Mouse (Mus musculus): ENCODE data around the gene Phldb2. TPM values are rescaled to one million over a fixed set of nuclear protein-coding genes. Genes with fewer than 3 reads are reported as not detected.
A peak's percentile ranks its signal among the peaks of the same experiment; 100 is the strongest.

Phldb2 gene
- total and polyA plus RNA-seq, 2 experiments from 2014 or later, result 4.2 to 25.2 TPM

DNA sequence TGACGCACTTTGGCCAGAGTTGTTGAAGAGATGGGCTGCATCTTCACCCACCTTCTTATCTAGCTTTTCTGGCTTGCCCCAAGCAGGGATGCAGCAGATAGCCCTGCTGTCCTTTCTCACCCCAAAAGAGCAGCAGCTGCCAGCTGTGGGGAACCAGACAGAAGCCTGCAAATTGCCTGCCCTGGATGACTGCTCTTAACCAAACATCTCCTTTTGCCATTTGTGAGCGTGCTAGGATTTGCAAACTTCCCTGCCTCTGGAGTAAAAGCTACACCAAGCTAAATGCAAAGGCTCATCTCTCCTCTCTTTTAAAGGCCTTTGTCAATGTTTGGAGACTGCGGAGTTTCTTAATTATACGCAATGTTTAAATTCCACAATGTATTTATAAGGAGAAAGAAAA is 111.0 kb downstream of the Phldb2 start:
- ATAC-seq (no peak), DNase-seq (no peak)
- Histone ChIP-seq H3K27me3 (ENCODE audit: insufficient read depth, low read length) (no peaks in the 10 kb centered on the region), H3K36me3 (ENCODE audit: insufficient read depth) (no peaks in the 10 kb centered on the region), H3K4me1 (ENCODE audit: insufficient read depth) (no peaks in the 10 kb centered on the region), H3K9me3 (ENCODE audit: low read length) (no peaks in the 10 kb centered on the region), H3K9ac (no peak overlapping the region), H3K27ac (ENCODE audit: low read depth, low read length) (no peak overlapping the region), H3K4me3 (ENCODE audit: low read depth, low read length) (no peak overlapping the region), H3K4me2 (ENCODE audit: low read depth) (no peak overlapping the region)
- WGBS, result 70% methylated on average over 4 of the region's 4 CpGs
- no peak for TF ChIP-seq CTCF (IDR thresholded peaks at IDR 0.05; ENCODE audit: low read depth)

DNA sequence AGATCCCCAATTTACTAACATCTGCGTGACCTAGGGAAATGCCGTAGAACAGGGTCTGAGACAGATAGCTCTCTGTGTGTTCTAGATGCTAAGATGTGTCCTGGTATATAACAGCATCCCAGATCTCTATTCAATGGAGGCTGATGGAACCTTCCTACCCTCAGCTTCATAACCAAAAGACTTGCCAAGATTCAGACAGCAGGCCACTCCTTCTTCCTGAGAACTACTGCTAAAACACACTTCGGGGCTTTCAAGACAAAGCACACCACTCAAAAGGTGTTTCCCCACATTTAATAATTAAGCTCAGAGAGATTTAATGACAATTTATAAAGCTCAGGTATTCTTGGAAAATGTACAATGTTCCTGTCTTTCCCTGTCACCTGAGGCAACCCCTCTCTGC is 111.6 kb downstream of the Phldb2 start:
- no peaks in the 10 kb centered on the region for H3K9me3 ChIP-seq (ENCODE audit: low read length)
- no peak overlapping the region for H3K4me3 ChIP-seq (ENCODE audit: low read depth, low read length)
- DNase-seq (no peak), ATAC-seq (no peak)
- no peak overlapping the region for H3K27ac ChIP-seq (ENCODE audit: low read depth, low read length)
- TF ChIP-seq CTCF (IDR thresholded peaks at IDR 0.05; ENCODE audit: low read depth), result no peak
- WGBS, result 85% methylated on average over 3 of the region's 3 CpGs
- no peak overlapping the region for H3K4me2 ChIP-seq (ENCODE audit: low read depth)
- H3K9ac ChIP-seq, result no peak overlapping the region
- no peaks in the 10 kb centered on the region for H3K27me3 ChIP-seq (ENCODE audit: insufficient read depth, low read length)
- H3K36me3 ChIP-seq (ENCODE audit: insufficient read depth), result no peaks in the 10 kb centered on the region
- H3K4me1 ChIP-seq (ENCODE audit: insufficient read depth), result no peaks in the 10 kb centered on the region

DNA sequence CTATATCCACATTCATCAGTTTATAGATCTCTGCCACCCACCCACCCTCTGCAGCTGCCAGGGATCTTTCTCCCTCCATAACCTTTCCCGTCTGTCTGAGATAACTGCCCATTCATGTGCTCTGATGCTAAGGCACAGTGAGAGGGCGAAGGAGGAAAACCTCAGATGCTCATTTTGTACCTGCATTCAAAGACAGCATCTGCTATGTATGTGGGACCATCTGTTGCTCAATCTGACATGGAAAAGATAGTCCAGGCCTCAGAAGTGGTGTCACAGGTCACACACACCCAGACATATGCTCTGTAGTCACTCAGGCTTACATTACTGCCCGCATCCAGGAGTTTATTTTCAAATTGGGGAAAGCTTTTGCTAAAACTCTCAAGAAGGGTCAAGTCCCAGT is 112.4 kb downstream of the Phldb2 start:
- H3K4me1 ChIP-seq (ENCODE audit: insufficient read depth), result no peaks in the 10 kb centered on the region
- no peaks in the 10 kb centered on the region for H3K36me3 ChIP-seq (ENCODE audit: insufficient read depth)
- H3K27me3 ChIP-seq (ENCODE audit: insufficient read depth, low read length), result no peaks in the 10 kb centered on the region
- WGBS, result 67% methylated on average over 3 of the region's 3 CpGs
- no peaks in the 10 kb centered on the region for H3K9me3 ChIP-seq (ENCODE audit: low read length)
- ATAC-seq (no peak), DNase-seq (no peak)
- no peak overlapping the region for H3K9ac ChIP-seq
- H3K27ac ChIP-seq (ENCODE audit: low read depth, low read length), result no peak overlapping the region
- H3K4me2 ChIP-seq (ENCODE audit: low read depth), result no peak overlapping the region
- TF ChIP-seq CTCF (IDR thresholded peaks at IDR 0.05; ENCODE audit: low read depth), result no peak
- no peak overlapping the region for H3K4me3 ChIP-seq (ENCODE audit: low read depth, low read length)

DNA sequence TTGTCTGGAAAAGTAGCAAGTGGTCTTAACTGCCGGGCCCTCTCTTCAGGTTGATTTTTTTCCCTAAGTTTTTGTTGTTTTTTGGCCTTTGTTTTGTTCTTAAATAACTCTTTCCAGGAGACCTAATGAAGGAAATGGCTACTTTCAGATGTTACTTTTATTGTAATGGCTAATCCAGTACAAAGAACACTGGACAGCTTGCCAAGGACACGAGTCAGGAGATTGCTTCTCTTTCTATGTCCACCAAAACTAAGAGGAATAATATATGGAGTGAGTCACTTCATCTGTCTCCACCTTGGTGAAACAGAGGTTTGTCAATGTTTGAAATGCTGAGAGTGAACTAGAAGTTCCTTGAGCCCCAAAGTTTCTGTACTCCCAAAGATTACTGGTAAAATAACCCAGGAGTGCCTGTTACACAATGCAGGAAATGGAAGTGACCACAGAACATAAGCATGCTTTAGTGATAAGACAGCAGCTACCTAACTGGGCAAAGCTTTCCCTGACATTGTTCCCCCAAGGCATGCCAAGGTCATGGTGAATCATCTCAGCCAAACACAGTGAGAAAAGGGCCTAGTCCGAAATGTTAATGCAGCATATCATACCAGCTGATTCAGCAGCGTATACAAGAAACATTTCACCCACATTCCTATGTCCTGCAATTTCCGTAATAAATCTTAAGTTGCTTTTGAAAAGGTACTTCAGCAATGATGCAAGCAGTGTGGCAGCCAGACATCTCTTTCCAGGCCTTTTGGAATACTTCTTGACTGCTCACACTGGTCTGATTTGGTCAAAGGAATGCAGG is 115.7 kb downstream of the Phldb2 start:
- Histone ChIP-seq H3K4me1 (ENCODE audit: insufficient read depth) (no peaks in the 10 kb centered on the region), H3K36me3 (ENCODE audit: insufficient read depth) (no peaks in the 10 kb centered on the region), H3K4me3 (ENCODE audit: low read depth, low read length) (no peak overlapping the region), H3K4me2 (ENCODE audit: low read depth) (no peak overlapping the region), H3K27me3 (ENCODE audit: insufficient read depth, low read length) (no peaks in the 10 kb centered on the region), H3K9me3 (ENCODE audit: low read length) (no peaks in the 10 kb centered on the region), H3K9ac (no peak overlapping the region), H3K27ac (ENCODE audit: low read depth, low read length) (no peak overlapping the region)
- ATAC-seq (no peak), DNase-seq (no peak)
- 77% methylated on average over 5 of the region's 5 CpGs for WGBS
- TF ChIP-seq CTCF (IDR thresholded peaks at IDR 0.05; ENCODE audit: low read depth), result no peak

DNA sequence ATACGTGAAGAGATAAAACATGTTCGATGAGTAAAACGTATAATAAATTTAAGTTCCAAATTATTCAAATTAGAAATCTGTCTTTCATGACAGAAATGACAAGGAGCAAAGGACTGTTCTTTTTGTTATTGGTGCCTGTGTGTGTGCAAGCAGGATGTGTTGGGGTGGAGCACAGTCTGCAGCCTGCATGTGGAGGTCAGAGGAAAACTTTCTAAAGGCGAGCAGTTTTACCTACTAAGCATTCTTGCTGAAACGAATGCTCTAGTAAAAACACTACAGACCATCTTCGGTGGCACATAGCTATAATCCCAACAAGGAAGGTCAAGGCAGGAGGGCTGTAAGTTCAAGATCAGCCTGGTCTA is 120.7 kb downstream of the Phldb2 start:
- Histone ChIP-seq H3K4me2 (ENCODE audit: low read depth) (no peak overlapping the region), H3K9ac (no peak overlapping the region), H3K36me3 (ENCODE audit: insufficient read depth) (no peaks in the 10 kb centered on the region), H3K27ac (ENCODE audit: low read depth, low read length) (no peak overlapping the region), H3K4me3 (ENCODE audit: low read depth, low read length) (no peak overlapping the region), H3K4me1 (ENCODE audit: insufficient read depth) (no peaks in the 10 kb centered on the region), H3K27me3 (ENCODE audit: insufficient read depth, low read length) (no peaks in the 10 kb centered on the region), H3K9me3 (ENCODE audit: low read length) (no peaks in the 10 kb centered on the region)
- DNase-seq (no peak), ATAC-seq (no peak)
- no peak for TF ChIP-seq CTCF (IDR thresholded peaks at IDR 0.05; ENCODE audit: low read depth)
- WGBS, result 75% methylated on average over 6 of the region's 6 CpGs

DNA sequence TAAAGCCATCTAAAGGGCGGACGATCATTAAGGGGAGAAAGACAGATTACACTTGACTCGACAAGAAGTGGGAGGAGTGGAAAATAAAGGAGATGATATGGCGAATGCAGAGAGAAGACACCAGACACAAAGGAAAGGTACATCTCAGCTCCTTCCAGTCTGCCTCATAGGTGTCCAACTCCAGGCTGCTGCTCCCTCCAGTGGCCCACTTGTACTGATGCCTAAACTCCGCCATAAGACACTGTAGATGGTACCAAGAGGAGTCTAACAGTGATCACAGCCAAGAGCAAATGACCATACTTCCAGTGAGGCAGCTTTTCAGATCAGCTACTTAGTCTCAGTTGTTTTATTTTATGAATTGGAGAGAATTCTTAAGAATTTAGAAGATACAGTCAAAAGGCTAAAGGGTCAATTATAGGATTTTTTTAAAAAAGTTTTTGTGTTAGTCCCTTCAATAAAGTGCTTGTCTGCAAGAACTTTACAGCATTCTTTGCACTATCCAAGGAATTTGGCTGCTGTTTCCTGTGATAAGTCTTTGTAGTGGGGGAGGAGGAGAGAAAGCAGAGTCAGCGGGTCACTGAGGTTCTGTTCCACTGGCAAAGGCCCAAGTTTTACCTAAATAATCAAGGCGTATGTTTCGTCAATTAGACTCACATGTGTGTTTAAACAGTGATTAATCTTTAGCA is 121.2 kb downstream of the Phldb2 start:
- no peak for ATAC-seq
- Histone ChIP-seq H3K36me3 (ENCODE audit: insufficient read depth) (no peaks in the 10 kb centered on the region), H3K4me3 (ENCODE audit: low read depth, low read length) (no peak overlapping the region), H3K4me2 (ENCODE audit: low read depth) (no peak overlapping the region), H3K9me3 (ENCODE audit: low read length) (no peaks in the 10 kb centered on the region), H3K27me3 (ENCODE audit: insufficient read depth, low read length) (no peaks in the 10 kb centered on the region), H3K9ac (no peak overlapping the region), H3K27ac (ENCODE audit: low read depth, low read length) (no peak overlapping the region), H3K4me1 (ENCODE audit: insufficient read depth) (no peaks in the 10 kb centered on the region)
- TF ChIP-seq CTCF (IDR thresholded peaks at IDR 0.05; ENCODE audit: low read depth), result peak; percentile 19; the same call in 1 of the 2 replicates
- DNase-seq, result no peak
- 71% methylated on average over 8 of the region's 8 CpGs for WGBS

DNA sequence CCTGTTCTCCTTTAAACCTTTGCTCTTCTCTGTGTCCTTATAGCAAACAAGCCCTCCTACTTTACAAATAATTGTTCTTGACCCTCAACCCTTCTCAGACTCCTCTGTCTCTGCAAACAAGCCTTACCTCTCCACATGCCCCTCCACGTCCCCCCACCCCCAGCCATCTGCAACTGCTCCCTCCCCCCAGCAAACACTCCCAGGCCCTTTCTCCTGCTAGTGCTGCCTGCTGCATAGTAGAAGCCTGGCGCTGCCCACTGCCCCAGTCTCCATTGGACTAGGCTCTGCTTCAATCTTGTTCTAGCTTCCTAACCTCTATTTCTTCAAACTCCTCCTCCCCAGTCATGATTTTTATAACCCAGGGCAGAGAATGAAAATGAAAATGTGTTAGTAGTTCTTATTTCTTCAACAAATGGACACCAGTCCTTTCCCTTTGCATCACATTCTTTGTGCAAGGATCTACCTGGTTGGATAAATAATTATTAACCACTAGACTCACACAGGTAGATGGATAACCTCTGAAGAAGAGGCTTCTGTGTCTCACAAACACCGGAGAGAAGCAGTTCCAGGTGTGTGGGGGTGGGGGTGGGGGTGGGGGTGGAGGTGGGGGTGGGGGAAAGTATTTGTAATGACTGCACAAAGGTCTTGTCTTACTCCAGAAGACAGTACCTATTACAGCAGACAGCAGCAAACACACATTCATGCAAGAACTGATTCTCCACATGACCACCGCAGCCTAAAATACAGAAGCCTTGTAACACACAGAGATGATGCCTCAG is 122.1 kb downstream of the Phldb2 start:
- Histone ChIP-seq H3K27me3 (ENCODE audit: insufficient read depth, low read length) (no peaks in the 10 kb centered on the region), H3K27ac (ENCODE audit: low read depth, low read length) (no peak overlapping the region), H3K4me1 (ENCODE audit: insufficient read depth) (no peaks in the 10 kb centered on the region), H3K9ac (no peak overlapping the region), H3K36me3 (ENCODE audit: insufficient read depth) (no peaks in the 10 kb centered on the region), H3K9me3 (ENCODE audit: low read length) (no peaks in the 10 kb centered on the region), H3K4me2 (ENCODE audit: low read depth) (no peak overlapping the region), H3K4me3 (ENCODE audit: low read depth, low read length) (no peak overlapping the region)
- 56% methylated on average over 4 of the region's 4 CpGs for WGBS
- no peak for TF ChIP-seq CTCF (IDR thresholded peaks at IDR 0.05; ENCODE audit: low read depth)
- DNase-seq (no peak), ATAC-seq (no peak)
